Mouse (Mus musculus) layer of hippocampus, adult 11-12 months (tissue): ENCODE measurements around the gene Aoc3.
A peak's percentile ranks its signal among the peaks of the same experiment; 100 is the strongest.
"Not testable (repeated sequence)": the region's sequence is repeated elsewhere in the genome, so short reads cannot be mapped to it uniquely, and the experiment has no call there.

Experiments used
- DNase-seq: peaks from one replicate; pipeline ENCODE4 v3.0.0; 2022; ENCODE audit warnings: low spot score

The Aoc3 gene

GRCm38 (mm10) chr11:101330371-101330924 is at the start of gene Aoc3:
TSS of gene Aoc3 (plus strand) at chr11:101330605.
- no peak for DNase-seq

GRCm38 (mm10) chr11:101280837-101281236 is 49.6 kb upstream of the Aoc3 start:
- DNase-seq: no peak

GRCm38 (mm10) chr11:101282896-101283295 is 47.5 kb upstream of the Aoc3 start:
- DNase-seq: no peak

- no peak for DNase-seq
Measured at GRCm38 (mm10) chr11:101283805-101284204, 46.6 kb upstream of the Aoc3 start.

- DNase-seq: peak; percentile 32
Measured at GRCm38 (mm10) chr11:101287306-101287705, 43.1 kb upstream of the Aoc3 start.

GRCm38 (mm10) chr11:101291231-101291630 is 39.2 kb upstream of the Aoc3 start:
- DNase-seq: no peak

- no peak for DNase-seq
Measured at GRCm38 (mm10) chr11:101295191-101295590, 35.2 kb upstream of the Aoc3 start.

GRCm38 (mm10) chr11:101300881-101301280 is 29.5 kb upstream of the Aoc3 start:
- no peak for DNase-seq

GRCm38 (mm10) chr11:101301299-101302003 is 29.0 kb upstream of the Aoc3 start:
- no peak for DNase-seq

- peak; percentile 98 for DNase-seq
Measured at GRCm38 (mm10) chr11:101302004-101302798, 28.2 kb upstream of the Aoc3 start, which contains the start of gene Becn1. TSS of gene Becn1 (minus strand) at chr11:101302286.

GRCm38 (mm10) chr11:101307744-101308143 is 22.7 kb upstream of the Aoc3 start:
- no peak for DNase-seq

- no peak for DNase-seq
Measured at GRCm38 (mm10) chr11:101311083-101311482, 19.3 kb upstream of the Aoc3 start.

GRCm38 (mm10) chr11:101312150-101312549 is 18.3 kb upstream of the Aoc3 start:
- DNase-seq: no peak

GRCm38 (mm10) chr11:101314567-101314966 is 15.8 kb upstream of the Aoc3 start:
- DNase-seq: no peak

- no peak for DNase-seq
Measured at GRCm38 (mm10) chr11:101315082-101315650, 15.2 kb upstream of the Aoc3 start.

GRCm38 (mm10) chr11:101315665-101316500 is 14.5 kb upstream of the Aoc3 start, which contains the start of gene Psme3:
TSS of gene Psme3 (plus strand) at chr11:101316213.
- DNase-seq: peak; percentile 94

- no peak for DNase-seq
Measured at GRCm38 (mm10) chr11:101316501-101316917, 13.9 kb upstream of the Aoc3 start.

GRCm38 (mm10) chr11:101323609-101324008 is 6.8 kb upstream of the Aoc3 start:
- peak; percentile 80 for DNase-seq

- no peak for DNase-seq
Measured at GRCm38 (mm10) chr11:101324763-101325162, 5.6 kb upstream of the Aoc3 start, which contains the start of gene Aoc2. TSS of gene Aoc2 (plus strand) at chr11:101325063.

GRCm38 (mm10) chr11:101325201-101325600 is 5.2 kb upstream of the Aoc3 start:
- DNase-seq: not testable (repeated sequence)

- no peak for DNase-seq
Measured at GRCm38 (mm10) chr11:101326147-101326546, 4.3 kb upstream of the Aoc3 start.
